Mouse (Mus musculus) forebrain, postnatal 0 days (tissue): ENCODE measurements around the gene Prrt3. TPM values are rescaled to one million over a fixed set of nuclear protein-coding genes. Genes with fewer than 3 reads are reported as not detected.
A peak's percentile ranks its signal among the peaks of the same experiment; 100 is the strongest.

Source experiments
- ATAC-seq: fragments of 200-750 bp; cut with Nextera tagmentation; 2 replicates; pipeline ENCODE4 v1.8.0; 2017; ENCODE audit warnings: mild to moderate bottlenecking, moderate library complexity
- DNase-seq: peaks from one replicate; pipeline ENCODE4 v3.0.0-alpha.2; 2015
- H3K27ac ChIP-seq: fragments of 300-500 bp; sonication (generic); 2 replicates; pipeline ENCODE4 v1.5.1; 2014; ENCODE audit warnings: low read depth, mild to moderate bottlenecking, antibody characterized with exemption, low read length, moderate library complexity, mixed read lengths
- H3K27me3 ChIP-seq: fragments of 300-500 bp; sonication (generic); 2 replicates; pipeline ENCODE4 v1.6.1; 2014; ENCODE audit warnings: mild to moderate bottlenecking, low read length, mixed read lengths; ENCODE audit not compliant: insufficient read depth
- H3K36me3 ChIP-seq: fragments of 300-500 bp; sonication (generic); 2 replicates; pipeline ENCODE4 v1.6.1; 2014; ENCODE audit warnings: mild to moderate bottlenecking, moderate library complexity; ENCODE audit not compliant: insufficient read depth
- H3K4me1 ChIP-seq: fragments of 300-500 bp; sonication (generic); 2 replicates; pipeline ENCODE4 v1.6.1; 2014; ENCODE audit warnings: antibody characterized with exemption; ENCODE audit not compliant: insufficient read depth
- H3K4me2 ChIP-seq: fragments of 300-500 bp; sonication (generic); 2 replicates; pipeline ENCODE4 v1.6.1; 2014; ENCODE audit warnings: low read depth, mild to moderate bottlenecking, moderate library complexity
- H3K4me3 ChIP-seq: fragments of 300-500 bp; sonication (generic); 2 replicates; pipeline ENCODE4 v1.5.1; 2014; ENCODE audit warnings: low read depth, low read length, mixed read lengths
- H3K9ac ChIP-seq: fragments of 300-500 bp; sonication (generic); 2 replicates; pipeline ENCODE4 v1.6.1; 2014; ENCODE audit warnings: mild to moderate bottlenecking
- H3K9me3 ChIP-seq: fragments of 300-500 bp; sonication (generic); 2 replicates; pipeline ENCODE4 v1.6.1; 2016; ENCODE audit warnings: low read length
- CTCF ChIP-seq: sonication (generic); IDR thresholded peaks from 2 replicates; pipeline ENCODE4 v1.5.1; 2016; ENCODE audit warnings: antibody characterized with exemption, control low read depth, low read depth
- WGBS: fragments of 180-500 bp; shearing (Covaris S2); extraction: QIAGEN DNeasy Blood & Tissue Kit; methylation state at CpG from one replicate; pipeline ENCODE4 v1.1.7; 2014; 5-methylcytosine and 5-hydroxymethylcytosine counted together
- polyA plus RNA-seq: library from polyadenylated mRNA; unstranded; fragments of >200 nt; fragmentation: Nextera tagmentation; extraction: Ambion mirVana; gene quantifications from 2 replicates; pipeline ENCODE4 v1.2.1, GENCODE M21; 2015
- total RNA-seq: library from RNA; depleted of rRNA; stranded (reverse); fragments of >200 nt; gene quantifications from 2 replicates; pipeline ENCODE4 v1.2.3, GENCODE M21; 2014

Gene Prrt3
- total and polyA plus RNA-seq, 2 experiments from 2014 or later = 13.5 to 18.0 TPM

GRCm38 (mm10) chr6:113469021-113469420 lies 32.7 kb downstream of the Prrt3 start:
- WGBS = 8% methylated on average over 9 of the region's 9 CpGs
- Histone ChIP-seq H3K36me3 (no peaks in the 10 kb centered on the region), H3K27ac (no peak overlapping the region), H3K9me3 (no peaks in the 10 kb centered on the region), H3K4me2 (peak overlapping the region; percentile 59), H3K9ac (peak overlapping the region; percentile 41; the same call in 1 of the 2 replicates), H3K4me3 (peak overlapping the region; percentile 29), H3K4me1 (0 out of 2 replicates have a peak, but pooled peaks cover 4% of the 10 kb centered on the region), H3K27me3 (peaks cover 13% of the 10 kb centered on the region)
- ATAC-seq = peak; percentile 89
- TF ChIP-seq CTCF = peak; percentile 75
- peak; percentile 74 for DNase-seq

GRCm38 (mm10) chr6:113468512-113468911 lies 33.2 kb downstream of the Prrt3 start:
- Histone ChIP-seq H3K36me3 (no peaks in the 10 kb centered on the region), H3K4me2 (no peak overlapping the region), H3K4me1 (0 out of 2 replicates have a peak, but pooled peaks cover 4% of the 10 kb centered on the region), H3K27ac (no peak overlapping the region), H3K9me3 (no peaks in the 10 kb centered on the region), H3K27me3 (peaks cover 13% of the 10 kb centered on the region), H3K4me3 (no peak overlapping the region), H3K9ac (no peak overlapping the region)
- ATAC-seq (no peak), DNase-seq (no peak)
- 70% methylated on average over 3 of the region's 3 CpGs for WGBS
- no peak for TF ChIP-seq CTCF

GRCm38 (mm10) chr6:113465602-113466001 lies 36.1 kb downstream of the Prrt3 start:
- H3K27ac ChIP-seq = no peak overlapping the region
- H3K4me2 ChIP-seq = no peak overlapping the region
- no peak overlapping the region for H3K9ac ChIP-seq
- no peaks in the 10 kb centered on the region for H3K36me3 ChIP-seq
- ATAC-seq (no peak), DNase-seq (no peak)
- no peak overlapping the region for H3K4me3 ChIP-seq
- no peaks in the 10 kb centered on the region for H3K9me3 ChIP-seq
- peak; percentile 32; the same call in 1 of the 2 replicates for TF ChIP-seq CTCF
- H3K27me3 ChIP-seq = peaks cover 8% of the 10 kb centered on the region
- WGBS = 54% methylated on average over 5 of the region's 5 CpGs
- H3K4me1 ChIP-seq = 0 out of 2 replicates have a peak, but pooled peaks cover 4% of the 10 kb centered on the region

- DNase-seq = no peak
- no peak overlapping the region for H3K4me3 ChIP-seq
- H3K27ac ChIP-seq = no peak overlapping the region
- WGBS = 63% methylated on average over 7 of the region's 7 CpGs
- no peaks in the 10 kb centered on the region for H3K4me1 ChIP-seq
- H3K9ac ChIP-seq = no peak overlapping the region
- H3K4me2 ChIP-seq = no peak overlapping the region
- ATAC-seq = no peak
- no peaks in the 10 kb centered on the region for H3K27me3 ChIP-seq
- H3K36me3 ChIP-seq = no peaks in the 10 kb centered on the region
- TF ChIP-seq CTCF = no peak
- no peaks in the 10 kb centered on the region for H3K9me3 ChIP-seq
These were observed 37.7 kb downstream of the Prrt3 start for GRCm38 (mm10) chr6:113464040-113464439.

GRCm38 (mm10) chr6:113458635-113459034 lies 43.1 kb downstream of the Prrt3 start:
- H3K9ac ChIP-seq = no peak overlapping the region
- no peak overlapping the region for H3K4me3 ChIP-seq
- WGBS = 73% methylated on average over 10 of the region's 10 CpGs
- H3K27me3 ChIP-seq = no peaks in the 10 kb centered on the region
- no peak for TF ChIP-seq CTCF
- H3K27ac ChIP-seq = no peak overlapping the region
- ATAC-seq (no peak), DNase-seq (no peak)
- no peaks in the 10 kb centered on the region for H3K4me1 ChIP-seq
- no peaks in the 10 kb centered on the region for H3K36me3 ChIP-seq
- no peak overlapping the region for H3K4me2 ChIP-seq
- no peaks in the 10 kb centered on the region for H3K9me3 ChIP-seq

- no peak within 1 kb of the TSS for H3K4me3 ChIP-seq
- no peaks in the 10 kb centered on the region for H3K36me3 ChIP-seq
- no peaks in the 10 kb centered on the region for H3K9me3 ChIP-seq
- H3K27ac ChIP-seq = no peak within 1 kb of the TSS
- H3K9ac ChIP-seq = no peak within 1 kb of the TSS
- ATAC-seq = no peak
- WGBS = 78% methylated on average over 10 of the region's 10 CpGs
- no peak for TF ChIP-seq CTCF
- no peak within 1 kb of the TSS for H3K4me2 ChIP-seq
- DNase-seq = no peak
- H3K4me1 ChIP-seq = no peaks in the 10 kb centered on the region
- H3K27me3 ChIP-seq = no peaks in the 10 kb centered on the region
These were observed 43.7 kb downstream of the Prrt3 start, which contains the start of gene Il17re for GRCm38 (mm10) chr6:113457952-113458534. Gene Il17re, plus strand, starts transcription at chr6:113458484.

GRCm38 (mm10) chr6:113455007-113455406 lies 46.7 kb downstream of the Prrt3 start:
- Histone ChIP-seq H3K4me3 (no peak overlapping the region), H3K36me3 (no peaks in the 10 kb centered on the region), H3K4me2 (no peak overlapping the region), H3K4me1 (no peaks in the 10 kb centered on the region), H3K27ac (no peak overlapping the region), H3K9ac (no peak overlapping the region), H3K9me3 (no peaks in the 10 kb centered on the region), H3K27me3 (no peaks in the 10 kb centered on the region)
- no peak for TF ChIP-seq CTCF
- 77% methylated on average over 5 of the region's 5 CpGs for WGBS
- no peak for DNase-seq
- ATAC-seq = no peak
